Mouse (Mus musculus) naive thymus-derived CD4-positive, alpha-beta T cell, adult 2 months (primary cell): Measurements from ENCODE around the gene Atp8a2.
A peak's percentile ranks its signal among the peaks of the same experiment; 100 is the strongest.
"Not testable (repeated sequence)": the region's sequence is repeated elsewhere in the genome, so short reads cannot be mapped to it uniquely, and the experiment has no call there.

Experiments
- DNase-seq: peaks from one replicate; pipeline ENCODE4 v3.0.0-alpha.2; 2011; ENCODE audit warnings: low read depth

Atp8a2 gene

DNA sequence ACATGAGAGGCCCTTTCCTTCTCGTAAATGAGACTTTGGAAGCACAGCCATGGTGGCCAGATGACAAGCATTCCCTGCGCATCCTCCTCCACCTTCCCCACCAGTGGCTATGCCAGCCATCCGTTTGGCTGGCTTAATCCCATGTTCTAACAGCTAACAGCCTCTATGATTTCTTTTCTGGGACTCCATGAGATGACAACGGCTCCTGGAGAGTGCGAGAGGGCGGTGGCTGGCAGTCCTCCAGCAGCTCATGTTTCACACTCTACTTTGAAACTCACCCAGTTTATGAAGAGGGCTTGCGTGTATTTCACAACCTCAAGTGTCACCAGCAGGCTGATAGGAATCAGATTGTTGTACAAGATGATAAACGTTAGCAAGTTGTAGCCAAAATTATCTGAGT, 170.3 kb downstream of the Atp8a2 start:
- DNase-seq, result no peak

DNA sequence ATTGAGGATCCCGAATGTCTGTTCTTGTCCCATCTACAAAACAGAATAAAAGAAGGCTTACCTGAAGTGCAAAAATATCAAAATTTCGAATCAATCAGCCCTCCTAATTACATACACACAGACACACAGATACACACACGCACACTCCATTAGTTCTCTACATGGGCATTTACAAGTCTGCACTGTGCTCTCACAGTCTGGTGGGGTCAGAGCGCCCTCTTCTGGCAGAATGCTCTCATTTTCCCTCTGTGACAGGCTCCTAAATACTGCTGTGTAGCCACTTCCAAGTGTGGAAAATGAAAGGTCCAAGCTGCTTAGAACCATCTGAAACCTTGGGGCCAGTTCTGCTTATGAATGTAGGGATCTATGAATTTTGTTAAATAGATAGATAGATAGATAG, 181.1 kb downstream of the Atp8a2 start:
- DNase-seq, result peak; percentile 84

DNA sequence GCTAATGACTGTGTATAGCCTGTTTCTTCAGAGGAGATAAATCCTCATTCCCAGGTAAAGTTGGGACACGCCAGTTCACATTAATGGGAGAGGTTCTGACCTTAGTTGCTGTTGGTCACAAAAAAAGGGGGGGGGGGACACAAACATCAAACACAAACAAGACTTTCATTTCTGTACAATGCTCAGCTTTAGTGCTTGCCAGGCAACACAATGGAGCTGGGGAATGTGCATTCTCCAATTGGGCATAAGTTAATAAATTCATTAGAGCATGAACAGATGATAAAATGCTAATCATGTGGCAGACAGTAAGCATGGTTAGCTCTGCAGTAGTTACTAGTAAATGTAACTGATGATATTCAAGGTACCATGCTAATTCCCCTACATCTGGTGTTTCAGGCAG, 195.2 kb downstream of the Atp8a2 start:
- no peak for DNase-seq

DNA sequence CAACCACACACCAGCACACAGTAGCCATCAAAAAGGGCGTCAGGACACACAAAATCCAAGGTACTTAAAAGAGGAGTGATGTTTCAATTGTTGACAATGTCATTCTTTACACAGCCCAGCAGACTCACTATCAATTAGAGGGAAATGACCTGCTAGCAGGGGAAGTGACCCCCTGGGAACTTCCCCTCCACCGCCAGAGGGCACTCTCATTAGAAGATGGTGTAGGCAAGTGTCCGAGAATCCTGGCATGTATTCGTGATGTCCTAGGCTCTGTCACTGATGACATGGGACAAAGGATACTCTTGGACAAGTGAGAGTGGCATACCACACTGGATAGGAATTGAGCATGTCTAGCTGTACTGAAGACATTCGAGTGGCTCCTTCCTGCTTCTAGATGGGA, 208.1 kb downstream of the Atp8a2 start:
- DNase-seq, result no peak

DNA sequence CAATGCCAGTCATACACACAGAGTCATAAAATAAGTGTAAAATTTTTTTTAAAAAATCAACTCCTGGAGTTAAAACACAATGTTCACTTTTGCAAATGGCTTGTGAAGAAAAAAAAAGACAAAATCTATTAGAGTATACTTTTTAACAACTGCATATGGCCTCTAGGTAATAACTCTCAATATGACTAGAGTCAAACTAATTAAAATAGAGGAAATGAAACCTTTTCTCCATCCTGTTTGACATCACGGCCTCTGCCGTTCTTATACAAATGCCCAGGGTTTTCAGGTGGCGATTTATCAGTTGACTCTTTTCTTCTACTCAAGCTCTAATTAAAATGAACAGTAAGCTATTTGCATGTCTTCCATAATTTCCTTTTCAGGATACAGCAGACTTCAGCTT, 209.0 kb downstream of the Atp8a2 start:
- DNase-seq, result no peak

DNA sequence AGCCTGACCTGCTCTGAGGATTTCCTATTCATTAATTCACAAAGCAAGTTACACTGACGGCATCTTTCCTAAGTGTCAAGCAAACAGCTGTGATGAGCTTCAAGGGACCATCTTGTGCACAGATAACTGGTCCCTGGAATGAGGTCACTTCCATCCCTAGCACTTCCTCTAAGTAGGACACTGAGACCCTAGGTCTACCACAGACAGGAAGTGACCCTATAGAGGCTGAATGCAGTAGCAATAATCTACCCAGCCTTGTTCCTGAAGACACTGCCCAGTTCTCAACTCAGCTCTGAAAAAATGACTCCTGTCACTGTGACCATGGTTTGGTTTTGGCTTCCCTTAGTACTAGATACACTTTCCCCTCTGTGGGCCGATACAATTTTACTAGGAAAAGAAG, 219.0 kb downstream of the Atp8a2 start:
- no peak for DNase-seq

DNA sequence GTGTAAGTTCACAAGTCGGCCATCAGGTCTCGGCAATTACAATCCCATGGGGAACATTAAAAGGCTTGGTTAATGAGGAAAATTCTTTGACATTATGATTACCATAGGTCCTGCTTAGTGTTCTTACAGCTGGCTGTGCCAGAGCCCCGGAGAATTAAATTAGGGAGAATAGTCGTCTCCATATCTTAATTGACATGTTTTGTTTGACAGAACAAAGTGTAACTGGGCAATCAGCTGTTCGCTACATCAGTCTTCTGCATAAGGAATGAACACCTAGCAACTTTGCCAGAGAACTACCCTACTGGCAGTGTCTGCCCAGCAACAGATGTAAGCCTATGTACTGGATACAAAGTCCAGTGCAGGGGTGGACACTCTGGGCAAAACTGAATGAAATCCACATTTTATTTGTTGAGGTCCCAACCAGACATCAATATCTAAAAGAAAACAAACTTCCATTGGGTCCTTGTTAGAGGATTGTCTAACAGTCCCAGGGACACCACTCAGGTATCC, 225.7 kb downstream of the Atp8a2 start:
- no peak for DNase-seq

DNA sequence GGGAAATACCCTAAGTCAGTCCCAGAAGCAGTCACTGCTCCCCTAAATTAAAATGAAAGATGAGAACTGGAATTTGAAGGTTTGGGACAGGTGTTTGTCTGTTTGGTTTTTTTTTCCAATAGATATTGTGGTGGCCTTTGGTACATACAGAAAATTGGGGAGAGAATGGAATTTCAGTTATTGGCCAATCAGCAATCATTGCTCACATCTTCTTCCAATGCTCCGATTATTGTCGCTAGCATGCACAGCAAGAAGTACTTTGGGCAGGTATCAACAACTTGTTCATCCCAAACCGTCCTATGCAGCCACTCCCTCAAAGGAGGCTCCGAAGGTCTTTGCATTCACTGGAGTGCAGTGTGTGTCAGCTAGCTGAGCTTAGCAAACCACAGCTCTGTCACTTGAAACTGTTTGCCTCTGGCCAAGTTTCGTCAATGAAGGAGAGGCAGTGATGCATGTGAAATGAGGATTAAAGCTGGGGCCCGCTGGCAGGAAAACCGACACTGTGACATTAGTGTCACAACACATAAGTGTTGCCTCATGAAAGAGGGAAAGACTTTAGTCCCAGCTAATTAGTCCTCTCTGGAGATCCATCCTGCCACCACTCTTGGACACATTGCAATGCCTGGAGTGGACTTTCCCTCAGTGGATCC, 227.4 kb downstream of the Atp8a2 start:
- no peak for DNase-seq

DNA sequence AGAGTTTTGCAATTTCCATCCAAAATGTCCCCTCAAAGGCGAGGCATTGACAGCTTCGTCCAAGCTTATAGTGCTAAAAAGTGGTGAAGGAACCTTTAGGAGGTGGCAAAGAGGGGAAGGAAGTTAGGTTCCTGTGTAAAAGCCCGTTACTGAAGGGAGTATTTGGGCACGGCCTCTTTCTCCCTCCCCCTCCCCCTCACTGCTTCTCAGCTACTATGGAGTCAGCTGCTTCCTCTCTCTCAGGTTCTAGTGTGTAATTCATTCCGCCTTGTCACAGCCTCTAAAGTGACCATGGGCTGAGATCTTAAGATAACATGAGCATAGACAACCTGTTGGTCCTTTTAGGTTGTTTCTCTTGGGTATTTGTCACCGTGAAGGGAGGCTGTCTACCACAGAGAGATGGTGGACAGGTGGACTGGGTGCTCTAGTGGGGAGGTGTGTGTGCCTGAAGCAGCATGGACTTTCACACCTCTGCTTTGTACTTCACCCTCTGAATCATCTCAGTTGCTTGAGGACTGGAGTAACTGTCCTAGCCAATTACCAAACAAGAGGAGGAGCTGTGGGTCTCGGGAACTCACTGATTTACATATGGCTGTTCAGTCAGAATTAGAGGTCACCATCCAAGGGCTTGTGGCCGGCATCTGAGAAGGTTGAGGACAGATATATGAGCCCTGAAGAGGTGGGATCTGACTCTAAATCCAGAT, 229.0 kb downstream of the Atp8a2 start:
- DNase-seq, result no peak

DNA sequence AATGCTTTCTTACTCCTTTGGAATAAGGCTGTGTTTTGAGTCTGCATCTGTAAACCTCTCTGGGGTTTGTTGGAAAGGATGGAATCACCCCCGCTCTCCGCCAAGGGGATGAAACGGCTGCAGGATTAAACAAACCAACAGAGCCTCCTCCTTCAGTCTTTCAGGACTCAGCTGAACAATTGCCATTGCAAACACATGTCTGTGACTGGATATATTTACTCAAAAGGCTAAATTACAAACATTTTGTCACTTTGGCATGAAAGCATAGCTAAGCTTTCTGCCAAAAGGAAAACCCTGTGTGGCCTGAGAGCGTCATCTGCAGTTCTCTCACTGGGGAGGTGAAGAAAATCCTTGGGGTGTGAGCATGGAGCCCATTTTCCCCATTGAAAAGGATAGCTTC, 230.0 kb downstream of the Atp8a2 start:
- DNase-seq, result no peak

DNA sequence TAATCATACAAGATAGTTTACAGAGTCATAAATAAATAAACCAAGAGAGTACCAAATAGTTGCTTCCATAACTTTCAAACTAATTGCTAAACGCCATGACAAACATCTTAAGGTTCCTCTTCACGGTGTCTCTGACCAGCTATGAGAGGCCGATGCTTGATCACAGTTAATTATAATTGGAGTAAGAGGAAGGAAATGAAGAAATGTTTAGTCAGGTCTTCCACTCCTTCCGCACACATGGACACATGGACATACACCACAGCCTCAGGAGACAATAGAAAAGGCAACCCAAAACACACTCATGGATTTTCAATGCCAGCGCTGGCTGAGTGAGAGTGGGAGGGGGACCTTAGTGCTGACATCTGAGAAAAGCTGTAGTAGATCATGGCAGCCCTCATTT, 232.4 kb downstream of the Atp8a2 start:
- DNase-seq, result no peak

DNA sequence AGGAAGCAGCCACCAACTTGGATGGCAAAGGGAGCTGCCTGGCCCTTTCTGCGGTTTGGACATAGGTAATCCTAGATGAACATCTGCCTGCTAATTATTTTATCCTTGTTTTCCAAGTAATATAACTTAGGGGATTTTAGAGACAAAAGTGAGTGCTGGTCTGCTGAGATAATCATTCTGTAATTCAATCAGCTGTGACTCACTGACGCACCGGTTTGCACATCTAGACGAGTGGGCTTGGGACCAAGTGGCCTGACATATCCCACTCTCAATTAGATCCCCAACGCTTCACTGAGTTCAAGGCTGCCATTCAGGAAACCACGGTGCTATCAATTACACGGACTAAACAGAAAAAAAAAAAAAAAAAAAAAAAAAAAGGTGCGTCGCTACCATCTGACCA, 236.0 kb downstream of the Atp8a2 start:
- no peak for DNase-seq

DNA sequence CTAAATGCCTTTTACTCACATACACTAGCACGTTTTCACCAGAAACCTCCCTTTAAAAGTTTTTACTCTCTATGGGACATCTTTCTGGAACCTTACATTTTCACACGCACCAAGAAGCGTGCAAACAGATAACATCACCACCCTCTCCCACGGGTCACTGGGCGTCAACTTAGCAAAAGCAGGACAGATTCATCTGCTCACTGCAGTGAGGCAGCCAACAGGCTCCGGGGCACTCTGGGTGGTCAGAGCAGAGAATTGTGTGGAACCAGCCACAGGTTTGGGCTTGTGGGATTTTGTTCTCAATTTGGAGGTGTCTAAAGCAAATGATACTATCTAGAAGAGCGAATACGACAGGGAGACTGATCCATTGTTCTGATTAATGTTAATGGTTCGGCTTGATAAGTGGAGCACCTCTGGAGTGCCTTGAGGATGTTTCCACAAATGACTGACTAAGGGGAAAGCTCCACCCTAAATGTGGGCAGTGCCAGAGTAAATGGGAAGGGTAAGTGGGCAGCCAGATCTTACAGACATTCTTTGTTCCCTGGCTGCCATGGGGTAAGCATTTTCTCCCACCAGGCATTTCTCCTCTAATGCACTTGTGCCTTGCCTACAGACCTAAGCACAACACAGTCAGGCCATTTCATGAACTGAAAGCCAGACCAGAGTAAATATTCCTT, 236.6 kb downstream of the Atp8a2 start:
- no peak for DNase-seq

DNA sequence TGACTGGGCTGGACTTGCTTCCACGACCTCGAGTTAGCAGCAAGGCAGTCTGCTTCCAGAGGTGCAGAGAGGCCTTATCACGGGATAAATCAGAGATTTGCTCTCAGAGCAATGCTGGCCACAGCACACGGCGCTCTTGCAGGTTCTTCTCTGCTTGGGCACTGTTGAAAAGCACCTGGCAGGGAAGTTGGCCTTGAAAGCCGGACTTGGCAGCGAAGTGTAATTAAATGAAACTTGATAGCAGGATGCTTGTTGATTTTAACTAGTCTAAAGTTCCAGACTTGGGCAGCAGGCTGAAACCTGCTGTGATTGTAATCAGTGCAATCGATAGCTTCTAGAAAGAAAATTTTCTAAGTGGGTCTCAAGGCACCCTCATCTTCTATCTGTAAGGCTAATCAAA, 237.3 kb downstream of the Atp8a2 start:
- no peak for DNase-seq

DNA sequence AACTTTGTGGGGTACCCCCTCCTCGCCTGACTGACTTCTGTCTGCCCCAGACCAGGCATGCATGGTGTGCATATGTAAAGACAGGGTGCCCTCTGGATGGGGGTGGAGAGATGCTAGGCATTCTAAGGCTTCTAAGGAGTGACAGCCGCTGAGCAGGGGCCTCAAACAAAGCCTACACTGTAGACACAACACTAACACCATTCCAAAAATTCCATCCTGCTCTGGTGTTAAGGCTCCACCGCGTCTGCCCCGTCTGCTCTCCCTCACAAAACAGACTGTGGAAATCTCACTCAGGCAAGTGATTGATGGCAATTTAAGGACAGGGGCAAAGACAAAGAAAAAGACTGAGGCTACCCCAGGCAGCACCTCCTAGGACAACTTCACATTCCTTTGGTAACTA, 247.0 kb downstream of the Atp8a2 start:
- no peak for DNase-seq

DNA sequence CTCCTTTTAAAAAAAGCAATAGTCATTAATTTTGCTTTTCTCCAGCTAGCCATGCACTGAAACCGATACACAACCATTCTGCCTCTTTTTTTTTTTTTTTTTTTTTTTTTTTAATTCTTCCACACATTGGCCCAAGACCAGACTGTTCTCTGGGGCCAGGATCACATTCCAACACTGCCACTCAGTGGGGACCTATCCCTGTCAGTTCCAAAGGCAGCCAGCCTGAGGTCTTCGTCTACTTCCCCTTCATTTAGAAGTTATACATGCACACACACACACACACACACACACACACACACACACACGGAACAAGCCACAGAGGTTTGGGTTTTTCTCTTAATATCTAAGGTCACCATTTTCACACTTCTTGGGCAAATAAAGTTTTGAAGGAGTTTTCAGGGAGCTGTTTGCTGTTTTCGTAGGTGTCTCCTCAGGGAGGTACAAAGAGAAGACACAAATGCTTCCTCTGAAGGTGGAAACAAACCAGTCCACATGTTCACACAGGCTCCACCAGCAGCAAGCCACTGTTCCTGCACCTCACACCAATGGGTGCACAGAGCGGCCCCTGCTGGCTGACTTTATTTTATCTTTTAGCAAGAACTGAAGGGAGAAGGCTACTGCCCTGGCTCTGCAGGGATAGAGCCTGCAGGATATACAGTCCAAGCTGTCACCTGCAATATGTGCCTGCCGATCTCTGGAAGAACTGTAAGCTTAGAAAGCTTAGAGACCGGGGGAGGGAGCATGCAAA, 253.9 kb downstream of the Atp8a2 start:
- DNase-seq, result peak; percentile 73

DNA sequence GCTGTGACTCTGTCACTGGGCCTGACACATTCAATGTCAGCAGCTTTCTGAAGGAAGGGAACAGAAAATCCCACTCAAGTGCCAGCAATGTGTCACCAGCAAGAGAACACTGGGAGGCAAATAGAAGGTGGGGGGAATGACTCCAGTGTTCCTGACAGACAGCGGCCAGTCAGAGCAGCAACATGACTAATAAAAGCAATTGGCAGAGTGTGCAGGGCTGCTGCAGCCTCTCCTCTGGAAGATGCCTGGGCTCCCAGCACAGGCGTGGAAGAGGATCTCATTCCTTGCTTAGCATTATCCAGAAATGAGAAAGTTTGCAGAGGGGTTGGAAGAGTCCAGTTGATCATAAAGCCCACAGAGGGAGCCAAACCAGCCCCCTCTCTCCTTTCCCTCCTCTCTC, 254.8 kb downstream of the Atp8a2 start:
- DNase-seq, result no peak

DNA sequence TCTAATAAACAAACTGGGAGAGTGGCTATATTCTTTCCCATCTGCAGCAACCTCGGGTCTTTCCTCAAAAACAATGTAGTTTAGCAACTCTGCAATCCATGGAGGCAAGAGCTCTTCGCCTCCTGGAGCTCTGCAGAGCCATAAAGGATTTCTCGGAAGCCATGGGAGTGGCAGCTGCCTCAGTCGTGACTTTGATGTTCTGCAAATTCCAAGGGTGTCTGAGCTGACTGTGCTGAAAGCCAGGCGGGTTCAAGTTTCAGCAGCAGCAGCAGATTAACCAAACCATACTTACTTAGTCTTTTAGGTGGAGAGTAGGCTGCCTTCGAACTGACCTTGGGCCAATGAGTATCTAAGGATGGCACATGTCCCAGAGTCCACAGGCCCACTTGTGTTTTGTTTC, 264.6 kb downstream of the Atp8a2 start:
- no peak for DNase-seq

DNA sequence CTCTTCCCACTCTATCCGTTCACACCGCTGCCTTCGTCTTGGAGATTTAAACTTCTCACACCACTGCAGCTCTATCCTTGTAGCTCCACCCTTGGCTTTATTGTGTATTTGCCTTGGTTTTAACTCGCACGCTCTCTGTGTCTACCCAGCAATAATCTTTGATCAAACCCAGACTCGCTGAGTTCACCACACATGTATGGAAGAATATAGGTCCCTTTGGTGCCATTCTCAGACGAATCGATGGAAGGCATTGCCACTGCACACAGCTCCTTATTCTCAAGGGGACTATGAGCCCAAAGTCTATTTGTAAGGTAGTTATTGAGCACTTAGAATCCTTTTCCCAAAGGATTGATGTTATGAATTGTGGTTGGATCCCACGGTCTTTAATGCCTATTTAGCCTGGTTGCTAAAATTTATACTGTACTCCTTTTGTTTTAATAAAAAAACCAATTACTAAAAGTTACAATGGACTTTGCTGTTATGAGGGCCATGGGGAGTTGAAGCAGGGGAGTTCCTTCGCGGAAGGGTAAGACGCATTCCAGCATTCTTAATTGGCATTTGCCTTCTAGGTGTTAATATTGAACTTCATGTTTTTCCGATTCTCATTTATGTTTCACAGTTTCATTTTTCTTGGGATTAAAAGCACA, 265.4 kb downstream of the Atp8a2 start:
- DNase-seq, result no peak

DNA sequence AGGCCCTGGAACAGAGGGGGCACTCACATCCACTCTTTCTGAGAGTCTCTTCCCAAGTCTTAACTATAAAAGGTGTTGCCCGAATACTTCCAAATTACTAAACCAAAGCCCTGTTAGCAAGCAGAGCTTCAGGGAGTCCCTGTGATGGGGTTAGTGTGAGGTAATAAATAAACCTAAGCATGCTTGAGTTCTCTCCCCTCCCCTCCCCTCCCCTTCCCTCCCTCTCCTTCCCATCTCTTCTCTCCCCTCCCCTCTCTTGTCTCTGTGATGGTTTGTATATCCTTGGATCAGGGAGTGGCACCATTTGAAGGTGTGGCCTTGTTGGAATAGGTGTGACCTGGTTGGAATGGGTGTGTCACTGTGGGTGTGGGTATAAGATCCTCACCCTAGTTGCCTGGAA, 267.8 kb downstream of the Atp8a2 start:
- not testable (repeated sequence) for DNase-seq

DNA sequence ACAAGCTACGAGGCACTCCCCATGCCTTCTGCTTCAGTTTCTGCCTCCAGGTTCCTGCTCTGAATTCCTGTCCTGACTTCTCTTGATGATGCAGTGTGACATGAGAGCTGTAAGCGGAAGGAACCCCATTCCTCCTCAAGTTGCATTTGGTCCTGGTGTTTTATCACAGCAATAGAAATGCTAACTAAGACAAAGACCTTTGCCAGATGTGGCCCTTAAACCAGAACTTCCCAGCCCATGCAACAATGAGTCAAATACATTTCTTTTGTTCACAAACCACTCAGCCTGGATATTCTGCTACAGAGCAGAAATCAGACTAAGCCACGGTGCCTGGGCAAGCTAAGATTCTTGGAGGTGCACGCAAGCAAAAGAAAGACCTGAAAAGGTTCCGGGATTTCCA, 268.2 kb downstream of the Atp8a2 start:
- no peak for DNase-seq

DNA sequence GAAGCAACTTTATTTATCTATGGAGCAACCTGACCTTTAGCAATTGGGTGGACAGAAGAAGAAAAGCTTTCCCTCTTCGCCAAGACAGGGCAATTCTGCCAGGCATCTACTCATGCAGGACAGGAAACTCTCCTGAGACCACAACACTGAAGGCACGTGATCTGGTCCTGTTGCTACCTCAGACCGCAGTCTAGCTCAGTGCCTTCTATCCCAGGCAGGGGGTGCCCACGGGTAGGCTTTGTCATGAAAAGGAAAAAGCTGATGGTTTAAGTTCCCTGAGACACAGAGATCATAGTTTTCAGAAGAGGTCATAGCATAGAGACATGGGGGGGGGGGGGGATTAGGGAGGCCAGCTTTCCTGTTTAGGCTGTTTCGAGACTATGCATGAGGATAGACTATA, 269.2 kb downstream of the Atp8a2 start:
- no peak for DNase-seq
